Mouse (Mus musculus) left cerebral cortex, adult 9 months (tissue): ENCODE data around the gene Qsox2.

Source experiments
- DNase-seq, 2 experiments: peaks; one replicate each; pipeline ENCODE4 v3.0.0; 2022; ENCODE audit warnings: low spot score in 2 of 2

Gene Qsox2

GRCm38 (mm10) chr2:26225242-26225641, 12.1 kb downstream of the Qsox2 start:
- DNase-seq, result no peak

GRCm38 (mm10) chr2:26223961-26224360, 13.4 kb downstream of the Qsox2 start:
- DNase-seq, result no peak

- no peak for DNase-seq
These were observed 22.8 kb downstream of the Qsox2 start for GRCm38 (mm10) chr2:26214526-26214925.

- DNase-seq, result no peak
These were observed 27.8 kb downstream of the Qsox2 start for GRCm38 (mm10) chr2:26209566-26209965.

GRCm38 (mm10) chr2:26208126-26208789, 29.1 kb downstream of the Qsox2 start, which contains the start of gene Lhx3:
Lhx3 (minus strand) TSS chr2:26208289.
- peak in 1 of 2 experiments; percentile 38 for DNase-seq

- DNase-seq, result no peak
These were observed 29.8 kb downstream of the Qsox2 start for GRCm38 (mm10) chr2:26207559-26207958.

GRCm38 (mm10) chr2:26205761-26206160, 31.6 kb downstream of the Qsox2 start:
- no peak for DNase-seq

- DNase-seq, result no peak
These were observed 32.2 kb downstream of the Qsox2 start for GRCm38 (mm10) chr2:26205126-26205525.

GRCm38 (mm10) chr2:26202849-26203475, 34.4 kb downstream of the Qsox2 start:
- peak in 1 of 2 experiments; percentile 39 for DNase-seq

GRCm38 (mm10) chr2:26201926-26202848, 35.1 kb downstream of the Qsox2 start:
- no peak for DNase-seq

GRCm38 (mm10) chr2:26198488-26198887, 38.8 kb downstream of the Qsox2 start:
- DNase-seq, result no peak

GRCm38 (mm10) chr2:26194552-26195339, 42.6 kb downstream of the Qsox2 start:
- DNase-seq, result no peak

GRCm38 (mm10) chr2:26188517-26188916, 48.8 kb downstream of the Qsox2 start:
- DNase-seq, result no peak

GRCm38 (mm10) chr2:26184352-26184751, 53.0 kb downstream of the Qsox2 start:
- DNase-seq, result no peak

GRCm38 (mm10) chr2:26182646-26183045, 54.7 kb downstream of the Qsox2 start:
- no peak for DNase-seq

- DNase-seq, result no peak
These were observed 60.1 kb downstream of the Qsox2 start for GRCm38 (mm10) chr2:26177189-26177588.

- no peak for DNase-seq
These were observed 60.6 kb downstream of the Qsox2 start for GRCm38 (mm10) chr2:26176731-26177130.

- DNase-seq, result no peak
These were observed 62.1 kb downstream of the Qsox2 start for GRCm38 (mm10) chr2:26175191-26175590.

GRCm38 (mm10) chr2:26172166-26172565, 65.2 kb downstream of the Qsox2 start:
- no peak for DNase-seq

GRCm38 (mm10) chr2:26170376-26170775, 66.9 kb downstream of the Qsox2 start:
- DNase-seq, result peak in 1 of 2 experiments; percentile 7

- DNase-seq, result no peak
These were observed 68.3 kb downstream of the Qsox2 start for GRCm38 (mm10) chr2:26168843-26169579.
